Mouse (Mus musculus) megakaryocyte, adult 5-6 weeks (primary cell): ENCODE results near the gene Rem2. TPM values are rescaled to one million over a fixed set of nuclear protein-coding genes. Genes with fewer than 3 reads are reported as not detected.

Experiments
- ATAC-seq: 2 replicates; pipeline ENCODE4 v1.8.0; 2016; ENCODE audit warnings: mild to moderate bottlenecking, inconsistent platforms; ENCODE audit not compliant: poor library complexity, severe bottlenecking
- total RNA-seq, 2 experiments: library from RNA; stranded (forward) in 1 of 2; stranded (reverse) in 1 of 2; fragments of 153-499, 151-499 nt in 1 of 2; fragments of 221-1000, 200-1000 nt in 1 of 2; gene quantifications; 2 replicates each; pipeline versions ENCODE4 v1.2.3 to v1.2.4; 2015 to 2017

Rem2 gene
- not detected in 2 replicates for total RNA-seq (2015)
- not detected in 2 replicates for total RNA-seq (2017)

- no peak for ATAC-seq
Measured at GRCm38 (mm10) chr14:54475941-54476844, at the start of gene Rem2. Rem2 (plus strand) TSS chr14:54476100.

- ATAC-seq, result peak; percentile 91
Measured at GRCm38 (mm10) chr14:54426689-54427398, 49.1 kb upstream of the Rem2 start, which contains the start of gene Mrpl52. Mrpl52 (plus strand) TSS chr14:54426909.

- no peak for ATAC-seq
Measured at GRCm38 (mm10) chr14:54427696-54428095, 48.2 kb upstream of the Rem2 start.

- no peak for ATAC-seq
Measured at GRCm38 (mm10) chr14:54428421-54428820, 47.5 kb upstream of the Rem2 start.

- ATAC-seq, result no peak
Measured at GRCm38 (mm10) chr14:54429332-54430093, 46.4 kb upstream of the Rem2 start.

GRCm38 (mm10) chr14:54430406-54431145, 45.3 kb upstream of the Rem2 start:
- ATAC-seq, result no peak

- no peak for ATAC-seq
Measured at GRCm38 (mm10) chr14:54431334-54432077, 44.4 kb upstream of the Rem2 start, which contains the start of gene Mmp14. Mmp14 (plus strand) TSS chr14:54431612.

GRCm38 (mm10) chr14:54432078-54432836, 43.6 kb upstream of the Rem2 start:
- no peak; the same call in 1 of the 2 replicates for ATAC-seq

- peak; percentile 83 for ATAC-seq
Measured at GRCm38 (mm10) chr14:54432837-54433830, 42.8 kb upstream of the Rem2 start.

GRCm38 (mm10) chr14:54433941-54434531, 41.9 kb upstream of the Rem2 start:
- ATAC-seq, result peak; percentile 7; the same call in 1 of the 2 replicates

- ATAC-seq, result no peak
Measured at GRCm38 (mm10) chr14:54435194-54435918, 40.5 kb upstream of the Rem2 start.

- no peak for ATAC-seq
Measured at GRCm38 (mm10) chr14:54439155-54439554, 36.7 kb upstream of the Rem2 start.

GRCm38 (mm10) chr14:54439610-54440009, 36.3 kb upstream of the Rem2 start:
- no peak for ATAC-seq

- ATAC-seq, result no peak
Measured at GRCm38 (mm10) chr14:54440538-54440937, 35.4 kb upstream of the Rem2 start.

- ATAC-seq, result no peak
Measured at GRCm38 (mm10) chr14:54441365-54441764, 34.5 kb upstream of the Rem2 start.

- ATAC-seq, result peak; percentile 69
Measured at GRCm38 (mm10) chr14:54442548-54442947, 33.4 kb upstream of the Rem2 start.
